Mouse (Mus musculus) MEL (cell line): ENCODE measurements at regions not wholly inside any gene's neighbourhood (a gene's known extent, or its start where the extent isn't known, plus 50 kb on each side); places are given as distances from the start of the nearest gene placed in this dataset.

Experiments used
- DNase-seq: peaks from one replicate; pipeline ENCODE4 v3.0.0; 2011; ENCODE audit warnings: low read depth, low spot score
- H3K27ac ChIP-seq: 2 replicates; pipeline ENCODE4 v1.5.1; 2012; ENCODE audit warnings: low read depth, mild to moderate bottlenecking, control low read depth, low read length, moderate library complexity; ENCODE audit not compliant: control insufficient read depth
- H3K27me3 ChIP-seq, 2 experiments: fragments of 150-350 bp in 1 of 2; sonication (generic) in 1 of 2; 2 replicates each; pipeline ENCODE4 v1.6.1; 2012; ENCODE audit warnings: low read length in 2 of 2, mild to moderate bottlenecking in 2 of 2, improper control_type of control experiment in 1 of 2, moderate library complexity in 1 of 2; ENCODE audit not compliant: insufficient read depth in 2 of 2, control insufficient read depth in 1 of 2
- H3K36me3 ChIP-seq, 2 experiments: 2 replicates each; pipeline ENCODE4 v1.6.1; 2012 to 2014; ENCODE audit warnings: low read length in 2 of 2, improper control_type of control experiment in 1 of 2, inconsistent platforms in 1 of 2, mild to moderate bottlenecking in 1 of 2; ENCODE audit not compliant: insufficient read depth in 2 of 2, control insufficient read depth in 1 of 2
- H3K4me1 ChIP-seq, 2 experiments: fragments of 150-350 bp in 1 of 2; sonication (generic) in 1 of 2; 2 replicates each; pipeline ENCODE4 v1.6.1; 2012; ENCODE audit warnings: low read length in 2 of 2, improper control_type of control experiment in 1 of 2, mild to moderate bottlenecking in 1 of 2; ENCODE audit not compliant: insufficient read depth in 2 of 2, control insufficient read depth in 1 of 2
- H3K4me3 ChIP-seq, 2 experiments: fragments of 150-350 bp in 1 of 2; sonication (generic) in 1 of 2; 2 replicates each; pipeline ENCODE4 v1.5.1; 2012; ENCODE audit warnings: low read depth in 2 of 2, low read length in 2 of 2, mild to moderate bottlenecking in 2 of 2, moderate library complexity in 2 of 2, control low read depth in 1 of 2, improper control_type of control experiment in 1 of 2; ENCODE audit not compliant: control insufficient read depth in 1 of 2, insufficient read depth in 1 of 2
- H3K79me2 ChIP-seq: 2 replicates; pipeline ENCODE4 v1.6.1; 2012; ENCODE audit warnings: mild to moderate bottlenecking, low read length, moderate library complexity; ENCODE audit not compliant: control insufficient read depth, poor library complexity, insufficient read depth
- H3K9ac ChIP-seq: 2 replicates; pipeline ENCODE4 v1.6.1; 2012; ENCODE audit warnings: low read depth, mild to moderate bottlenecking, control low read depth, low read length, moderate library complexity; ENCODE audit not compliant: control insufficient read depth, poor library complexity, severe bottlenecking
- H3K9me3 ChIP-seq: fragments of 150-350 bp; sonication (generic); replicated peaks from 2 replicates; pipeline ENCODE4 v1.6.1; 2012; ENCODE audit warnings: mild to moderate bottlenecking, low read length, improper control_type of control experiment, moderate library complexity; ENCODE audit not compliant: insufficient read depth
- BHLHE40 ChIP-seq: IDR thresholded peaks from 2 replicates; pipeline ENCODE4 v1.6.1; 2012; ENCODE audit warnings: low read depth, mild to moderate bottlenecking, inconsistent platforms, low read length, improper control_type of control experiment, borderline replicate concordance
- E2F4 ChIP-seq: IDR thresholded peaks from 2 replicates; pipeline ENCODE4 v1.6.1; 2011; ENCODE audit warnings: low read depth, low read length, improper control_type of control experiment, borderline replicate concordance
- ELF1 ChIP-seq: IDR thresholded peaks from 2 replicates; pipeline ENCODE4 v1.6.1; 2014; ENCODE audit warnings: low read depth, mild to moderate bottlenecking, inconsistent platforms, low read length, improper control_type of control experiment, moderate library complexity
- EP300 ChIP-seq, 2 experiments: IDR thresholded peaks; 2 replicates each; pipeline ENCODE4 v1.6.1; 2011; ENCODE audit warnings: improper control_type of control experiment in 2 of 2, low read length in 2 of 2, low read depth in 1 of 2, mild to moderate bottlenecking in 1 of 2
- HCFC1 ChIP-seq: IDR thresholded peaks from 2 replicates; pipeline ENCODE4 v1.6.1; 2012; ENCODE audit warnings: low read depth, mild to moderate bottlenecking, inconsistent platforms, low read length, improper control_type of control experiment, moderate library complexity
- JUND ChIP-seq: IDR thresholded peaks from 2 replicates; pipeline ENCODE4 v1.6.1; 2011; ENCODE audit warnings: low read depth, mild to moderate bottlenecking, improper control_type of control experiment, low read length
- KAT2A ChIP-seq: conservative IDR thresholded peaks from 2 replicates; pipeline ENCODE4 v1.6.1; 2012; ENCODE audit warnings: low read depth, low read length, improper control_type of control experiment, inconsistent platforms
- MAZ ChIP-seq: IDR thresholded peaks from 2 replicates; pipeline ENCODE4 v1.6.1; 2012; ENCODE audit warnings: low read depth, mild to moderate bottlenecking, inconsistent platforms, low read length, improper control_type of control experiment
- MEF2A ChIP-seq: IDR thresholded peaks from 2 replicates; pipeline ENCODE4 v1.6.1; 2014; ENCODE audit warnings: low read depth, mild to moderate bottlenecking, inconsistent platforms, low read length, improper control_type of control experiment; ENCODE audit not compliant: poor library complexity, insufficient replicate concordance, severe bottlenecking; ENCODE audit errors: extremely low read depth
- MXI1 ChIP-seq: IDR thresholded peaks from 2 replicates; pipeline ENCODE4 v1.6.1; 2011; ENCODE audit warnings: mild to moderate bottlenecking, low read depth, low read length, improper control_type of control experiment
- MYB ChIP-seq: IDR thresholded peaks from 2 replicates; pipeline ENCODE4 v1.6.1; 2011; ENCODE audit warnings: mild to moderate bottlenecking, low read depth, low read length, improper control_type of control experiment
- MYC ChIP-seq: IDR thresholded peaks from 2 replicates; pipeline ENCODE4 v1.6.1; 2011; ENCODE audit warnings: low read depth, mild to moderate bottlenecking, low read length, improper control_type of control experiment, moderate library complexity
- NELFE ChIP-seq: IDR thresholded peaks from 2 replicates; pipeline ENCODE4 v1.6.1; 2011; ENCODE audit warnings: low read depth, low read length, improper control_type of control experiment
- POLR2A ChIP-seq, 2 experiments: IDR thresholded peaks; 2 replicates each; pipeline ENCODE4 v1.6.1; 2011 to 2012; ENCODE audit warnings: low read length in 2 of 2, mild to moderate bottlenecking in 2 of 2, control low read depth in 1 of 2, improper control_type of control experiment in 1 of 2, low read depth in 1 of 2, moderate library complexity in 1 of 2; ENCODE audit not compliant: control insufficient read depth in 1 of 2, insufficient read depth in 1 of 2, poor library complexity in 1 of 2
- POLR2AphosphoS2 ChIP-seq: IDR thresholded peaks from 2 replicates; pipeline ENCODE4 v1.6.1; 2011; ENCODE audit warnings: low read length, improper control_type of control experiment
- POLR2AphosphoS5 ChIP-seq: IDR thresholded peaks from 2 replicates; pipeline ENCODE4 v1.6.1; 2012; ENCODE audit warnings: low read depth, borderline replicate concordance, mild to moderate bottlenecking, inconsistent platforms, low read length, moderate library complexity, mixed read lengths
- RCOR1 ChIP-seq: IDR thresholded peaks from 2 replicates; pipeline ENCODE4 v1.6.1; 2012; ENCODE audit warnings: low read depth, mild to moderate bottlenecking, inconsistent platforms, low read length, improper control_type of control experiment
- SIN3A ChIP-seq: IDR thresholded peaks from 2 replicates; pipeline ENCODE4 v1.6.1; 2012; ENCODE audit warnings: low read length, improper control_type of control experiment, inconsistent platforms
- TAL1 ChIP-seq: IDR thresholded peaks from 2 replicates; pipeline ENCODE4 v1.6.1; 2012; ENCODE audit warnings: mild to moderate bottlenecking, inconsistent platforms, low read length, moderate library complexity, mixed read lengths
- TBP ChIP-seq: IDR thresholded peaks from 2 replicates; pipeline ENCODE4 v1.8.0; 2011; ENCODE audit warnings: low read depth, low read length, improper control_type of control experiment
- TCF12 ChIP-seq: IDR thresholded peaks from 2 replicates; pipeline ENCODE4 v1.6.1; 2014; ENCODE audit warnings: low read depth, mild to moderate bottlenecking, inconsistent platforms, low read length, improper control_type of control experiment, moderate library complexity
- USF2 ChIP-seq, 2 experiments: IDR thresholded peaks; 2 replicates each; pipeline ENCODE4 v1.6.1; 2011 to 2012; ENCODE audit warnings: improper control_type of control experiment in 2 of 2, low read length in 2 of 2, borderline replicate concordance in 1 of 2, inconsistent platforms in 1 of 2, low read depth in 1 of 2, mild to moderate bottlenecking in 1 of 2; ENCODE audit not compliant: insufficient read depth in 1 of 2
- ZC3H11A ChIP-seq: IDR thresholded peaks from 2 replicates; pipeline ENCODE4 v1.6.1; 2012; ENCODE audit warnings: low read depth, mild to moderate bottlenecking, inconsistent platforms, low read length, improper control_type of control experiment
- ZKSCAN1 ChIP-seq: IDR thresholded peaks from 2 replicates; pipeline ENCODE4 v1.6.1; 2012; ENCODE audit warnings: low read depth, mild to moderate bottlenecking, inconsistent platforms, low read length, improper control_type of control experiment, moderate library complexity
- ZMIZ1 ChIP-seq: IDR thresholded peaks from 2 replicates; pipeline ENCODE4 v1.6.1; 2012; ENCODE audit warnings: low read depth, mild to moderate bottlenecking, inconsistent platforms, low read length, improper control_type of control experiment, moderate library complexity
- ZNF384 ChIP-seq: IDR thresholded peaks from 2 replicates; pipeline ENCODE4 v1.6.1; 2012; ENCODE audit warnings: low read depth, mild to moderate bottlenecking, inconsistent platforms, low read length, improper control_type of control experiment

GRCm38 (mm10) chr12:8418890-8419289 is 80.9 kb downstream of the Rhob start:
- Histone ChIP-seq H3K79me2 (no peaks in the 10 kb centered on the region), H3K9me3 (no peaks in the 10 kb centered on the region), H3K27me3 (no peaks in the 10 kb centered on the region; a peak in 1 of 4 replicates), H3K36me3 (no peaks in the 10 kb centered on the region), H3K4me1 (no peaks in the 10 kb centered on the region), H3K9ac (no peak overlapping the region), H3K27ac (no peak overlapping the region), H3K4me3 (no peak overlapping the region)
- TF ChIP-seq HCFC1 (no peak), POLR2A (IDR thresholded peaks at IDR 0.05; ENCODE audit: control insufficient read depth in 1 of 2, insufficient read depth in 1 of 2, low read depth in 1 of 2, low read length in 2 of 2, poor library complexity in 1 of 2) (no peak), POLR2AphosphoS5 (no peak), MYC (no peak), MXI1 (no peak), ZKSCAN1 (no peak), NELFE (no peak), MEF2A (no peak), MYB (no peak), KAT2A (no peak), JUND (no peak), BHLHE40 (no peak), TBP (no peak), USF2 (IDR thresholded peaks at IDR 0.05; ENCODE audit: borderline replicate concordance in 1 of 2, insufficient read depth in 1 of 2, low read depth in 1 of 2, low read length in 2 of 2) (no peak), E2F4 (no peak), EP300 (IDR thresholded peaks at IDR 0.05; ENCODE audit: low read depth in 1 of 2, low read length in 2 of 2) (no peak), POLR2AphosphoS2 (no peak), TCF12 (no peak)
- DNase-seq: no peak

GRCm38 (mm10) chr12:8417127-8417790 is 82.5 kb downstream of the Rhob start:
- no peak overlapping the region for H3K4me3 ChIP-seq
- no peaks in the 10 kb centered on the region for H3K9me3 ChIP-seq
- H3K27me3 ChIP-seq: no peaks in the 10 kb centered on the region; a peak in 1 of 4 replicates
- no peaks in the 10 kb centered on the region for H3K4me1 ChIP-seq
- H3K27ac ChIP-seq: no peak overlapping the region
- no peak for DNase-seq
- no peaks in the 10 kb centered on the region for H3K36me3 ChIP-seq
- TF ChIP-seq POLR2AphosphoS5: no peak
- no peak for TF ChIP-seq RCOR1
- TF ChIP-seq TCF12: no peak
- TF ChIP-seq JUND: no peak
- TF ChIP-seq MEF2A: no peak
- TF ChIP-seq NELFE: no peak
- no peak for TF ChIP-seq ZMIZ1
- no peak for TF ChIP-seq MYB
- no peak for TF ChIP-seq EP300 (IDR thresholded peaks at IDR 0.05; ENCODE audit: low read depth in 1 of 2, low read length in 2 of 2)
- TF ChIP-seq SIN3A: no peak
- no peak for TF ChIP-seq MAZ
- no peak for TF ChIP-seq ELF1
- no peak for TF ChIP-seq ZC3H11A
- no peak for TF ChIP-seq TBP
- TF ChIP-seq MYC: no peak
- no peak for TF ChIP-seq ZKSCAN1
- no peak for TF ChIP-seq ZNF384
- TF ChIP-seq USF2 (IDR thresholded peaks at IDR 0.05; ENCODE audit: borderline replicate concordance in 1 of 2, insufficient read depth in 1 of 2, low read depth in 1 of 2, low read length in 2 of 2): no peak
- no peak for TF ChIP-seq TAL1
- H3K9ac ChIP-seq: no peak overlapping the region
- no peaks in the 10 kb centered on the region for H3K79me2 ChIP-seq
